Mouse (Mus musculus): ENCODE measurements around the gene Agap1.

Agap1 gene

GRCm38 (mm10) chr1:89860017-89860730 is 405.6 kb downstream of the Agap1 start:
- DNase-seq = no peak

- DNase-seq = no peak
Measured at GRCm38 (mm10) chr1:89865787-89866186, 411.2 kb downstream of the Agap1 start.

DNA sequence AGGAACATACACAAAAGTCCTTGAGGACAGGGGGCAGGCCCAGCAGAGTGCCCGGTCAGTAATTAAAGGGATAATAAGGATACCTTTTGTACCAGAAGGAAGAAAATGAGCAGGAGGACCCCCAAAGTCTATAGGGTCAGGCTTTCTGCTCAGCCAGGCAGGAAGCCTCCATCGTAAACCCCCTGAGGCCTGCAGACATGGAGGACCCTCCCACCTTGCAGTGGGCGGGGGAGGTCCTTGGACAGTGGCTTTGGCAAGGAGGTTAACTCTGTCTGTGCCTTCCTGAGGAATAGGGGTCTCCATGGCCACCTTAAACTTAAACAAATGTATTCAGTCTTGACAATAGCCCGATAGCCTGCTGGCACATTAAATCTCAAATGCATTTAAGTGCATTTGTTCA is 413.2 kb downstream of the Agap1 start:
- no peak for DNase-seq

GRCm38 (mm10) chr1:89870134-89870905 is 415.7 kb downstream of the Agap1 start:
- DNase-seq = no peak

GRCm38 (mm10) chr1:89870906-89871211 is 416.3 kb downstream of the Agap1 start:
- peak; percentile 50 for DNase-seq

- DNase-seq = peak; percentile 26
Measured at GRCm38 (mm10) chr1:89876346-89877072, 421.9 kb downstream of the Agap1 start.

- DNase-seq = no peak
Measured at GRCm38 (mm10) chr1:89878496-89878895, 423.9 kb downstream of the Agap1 start.

GRCm38 (mm10) chr1:89880193-89880592 is 425.6 kb downstream of the Agap1 start:
- no peak for DNase-seq

DNA sequence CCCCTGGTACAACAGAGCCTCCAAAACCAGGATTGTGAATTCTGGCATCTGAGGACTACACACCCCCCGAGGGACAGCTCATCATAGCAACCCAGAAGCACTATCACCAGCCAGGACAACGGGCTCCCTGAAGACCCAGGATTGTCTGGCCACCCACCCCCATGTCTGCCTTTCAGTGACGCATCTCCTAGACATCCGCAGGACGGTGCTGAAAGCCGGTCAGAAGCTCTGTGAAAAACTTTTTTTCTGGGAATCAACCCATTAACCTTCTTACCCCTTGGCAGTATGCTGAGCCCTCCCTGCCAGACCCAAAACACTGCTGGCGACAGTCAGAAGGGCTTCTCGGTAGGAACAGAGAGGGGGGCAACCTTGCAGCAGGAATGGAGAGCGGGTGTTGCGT is 426.2 kb downstream of the Agap1 start:
- no peak for DNase-seq

DNA sequence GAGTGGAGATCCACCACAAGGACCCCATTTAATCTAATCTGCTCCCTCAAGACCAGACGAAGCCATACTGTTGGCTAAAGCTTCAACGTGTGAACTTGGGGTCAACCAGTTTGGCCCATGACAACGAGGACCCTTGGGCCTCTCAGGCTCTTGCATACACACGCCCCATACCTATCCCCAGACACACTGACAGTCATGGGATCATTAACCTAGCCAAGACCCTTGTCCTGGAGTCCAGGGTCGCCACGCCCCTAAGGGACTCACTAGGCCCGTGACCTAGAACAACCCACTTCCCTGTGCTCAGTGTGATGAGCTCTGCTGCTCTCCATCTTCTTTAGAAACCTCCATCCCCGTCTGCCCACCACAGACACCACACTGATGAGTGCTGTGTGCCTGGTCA is 429.7 kb downstream of the Agap1 start:
- DNase-seq = no peak

- peak; percentile 26 for DNase-seq
Measured at GRCm38 (mm10) chr1:89885696-89886095, 431.1 kb downstream of the Agap1 start.

GRCm38 (mm10) chr1:89891400-89891799 is 436.8 kb downstream of the Agap1 start:
- DNase-seq = no peak

DNA sequence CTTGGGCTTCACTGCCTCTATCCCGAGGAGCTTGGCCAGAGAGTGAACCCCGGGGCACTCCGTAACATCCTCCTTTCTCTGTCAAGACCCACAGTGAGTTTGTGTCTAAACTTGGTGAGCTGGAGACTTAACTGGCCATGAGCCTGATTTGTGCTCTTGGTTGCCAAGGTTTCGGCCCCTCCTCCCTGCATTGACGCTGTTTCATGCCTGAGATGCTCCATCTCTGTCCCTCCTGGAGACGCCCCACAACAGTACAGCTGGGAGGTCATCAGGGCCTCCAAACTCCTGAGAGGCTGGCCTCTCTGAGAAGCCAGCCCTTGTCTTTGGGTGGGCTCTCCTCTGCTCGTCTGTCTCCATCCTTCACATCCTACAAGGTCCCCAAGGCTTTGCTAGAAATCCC is 437.7 kb downstream of the Agap1 start:
- peak; percentile 46 for DNase-seq

DNA sequence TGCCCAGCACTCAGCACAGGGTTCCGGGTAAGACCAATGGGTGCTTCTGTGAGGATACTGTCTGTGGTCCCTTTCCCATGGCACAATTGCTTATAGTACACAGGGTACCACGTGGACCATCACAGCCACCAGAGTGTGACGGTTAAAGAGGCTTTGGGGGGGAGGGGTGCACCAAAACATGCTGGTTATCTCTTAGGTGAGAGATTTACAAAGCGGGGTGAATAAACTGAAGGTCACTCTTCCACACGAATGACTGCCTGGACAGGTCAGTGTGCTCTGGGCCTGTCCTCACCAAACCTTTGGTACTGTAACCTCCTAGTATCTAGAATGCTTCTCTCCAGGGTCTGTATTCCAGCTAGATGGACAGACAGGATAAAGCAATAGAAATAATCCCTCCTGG is 441.2 kb downstream of the Agap1 start:
- no peak for DNase-seq

DNA sequence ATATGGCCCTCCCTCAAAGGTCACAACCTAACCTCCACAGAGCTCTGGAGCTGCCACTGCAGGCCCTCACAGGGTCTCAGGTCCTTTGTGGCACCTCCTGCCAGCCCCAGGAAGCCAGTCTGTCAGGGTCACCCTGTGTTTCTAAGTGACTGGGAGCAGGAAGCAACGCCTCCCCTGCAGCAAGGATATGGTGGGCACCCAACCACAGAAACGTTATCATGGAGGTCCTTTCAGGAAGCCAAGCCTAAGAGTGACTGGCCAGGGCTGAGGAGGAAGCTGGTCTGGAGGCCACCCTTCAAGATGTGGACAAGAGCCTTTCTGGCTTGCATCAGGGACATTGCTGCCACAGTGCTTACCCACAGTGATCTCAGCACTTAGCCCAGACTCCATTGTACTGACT is 444.4 kb downstream of the Agap1 start:
- no peak for DNase-seq

- DNase-seq = no peak
Measured at GRCm38 (mm10) chr1:89899761-89900445, 445.3 kb downstream of the Agap1 start.

DNA sequence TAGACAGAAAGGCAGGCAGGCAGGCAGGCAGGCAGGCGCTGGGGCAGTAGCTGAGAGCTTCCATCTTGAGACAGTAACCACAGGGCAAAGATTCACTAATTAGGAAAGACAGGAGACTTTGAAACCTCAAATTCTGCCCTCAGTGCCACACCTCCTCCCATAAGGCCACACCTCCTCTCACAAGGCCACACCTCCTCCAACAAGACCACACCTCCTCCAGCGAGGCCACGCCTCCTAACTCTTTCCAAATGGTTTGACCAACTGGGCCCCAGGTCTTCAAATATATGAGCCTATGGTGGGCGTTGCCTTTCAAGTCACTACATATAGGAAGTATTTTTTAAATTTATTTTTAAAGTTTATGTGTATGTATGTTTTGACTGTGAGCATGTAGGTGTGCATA is 446.8 kb downstream of the Agap1 start:
- no peak for DNase-seq

- no peak for DNase-seq
Measured at GRCm38 (mm10) chr1:89902236-89902635, 447.6 kb downstream of the Agap1 start.

DNA sequence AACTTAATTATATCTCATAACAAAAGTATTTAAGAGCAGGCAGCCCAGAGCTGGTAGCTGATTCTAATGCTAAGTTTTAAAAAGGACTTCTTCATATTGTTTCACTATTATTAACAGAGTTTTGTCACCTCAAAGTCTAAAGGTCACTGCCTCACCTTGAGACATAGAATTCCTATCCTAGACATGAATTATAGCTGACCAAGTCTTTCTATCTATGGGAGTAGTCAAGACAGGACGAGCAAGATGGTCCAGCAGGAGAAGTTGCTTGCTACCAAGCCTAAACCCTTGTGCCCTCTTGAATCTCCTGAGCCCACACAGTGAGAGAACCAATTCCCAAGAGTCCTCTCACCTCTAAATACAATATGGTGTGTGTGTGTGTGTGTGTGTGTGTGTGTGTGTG is 448.0 kb downstream of the Agap1 start:
- DNase-seq = no peak

DNA sequence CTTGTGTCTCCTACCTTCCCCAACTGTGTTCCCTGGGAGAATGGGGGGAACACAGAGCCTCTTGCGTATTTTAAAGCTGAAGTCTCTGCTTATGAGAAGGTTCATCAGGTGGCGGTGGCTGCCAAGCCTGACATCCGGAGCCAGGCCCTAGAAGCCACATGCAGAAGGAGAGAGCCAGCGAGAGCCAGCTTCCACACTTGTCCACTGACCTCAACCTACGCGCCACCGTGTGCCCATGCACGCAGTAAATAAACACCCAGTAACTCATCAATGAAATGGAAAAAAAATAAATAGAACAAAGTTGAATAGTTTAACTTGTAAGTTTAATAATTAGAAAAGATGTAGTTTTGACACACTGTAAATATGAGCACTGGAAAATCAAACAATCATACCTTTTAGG is 455.2 kb downstream of the Agap1 start:
- DNase-seq = no peak

DNA sequence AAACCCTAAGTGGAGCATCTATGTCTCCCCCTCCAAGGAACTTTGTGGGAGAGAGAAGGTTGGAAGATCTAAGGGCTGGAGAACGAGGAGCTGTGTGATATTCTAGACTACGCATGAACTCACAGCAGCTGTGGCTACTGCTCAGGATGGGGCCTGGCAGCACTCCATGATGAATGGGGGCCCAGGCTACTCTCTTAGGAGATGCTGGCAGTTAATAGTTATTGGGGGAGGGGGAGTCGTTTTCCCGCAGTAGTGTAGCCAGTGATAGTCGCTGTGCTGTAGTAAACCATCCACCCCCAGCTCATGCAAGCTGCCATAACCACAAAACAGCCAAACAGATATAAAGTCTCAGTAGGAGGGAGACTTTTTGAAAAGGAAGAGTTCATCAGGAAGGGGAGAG is 457.8 kb downstream of the Agap1 start:
- DNase-seq = no peak

- DNase-seq = no peak
Measured at GRCm38 (mm10) chr1:89913611-89914010, 459.0 kb downstream of the Agap1 start.

GRCm38 (mm10) chr1:89918111-89918510 is 463.5 kb downstream of the Agap1 start:
- DNase-seq = peak; percentile 38
